7 mouse cellular contexts compared by ENCODE assay signal in genomic region chr14:20480195-20480579, GRCm38 (mm10). TPM values are rescaled to one million over a fixed set of nuclear protein-coding genes. Genes with fewer than 3 reads are reported as not detected.
DNase-seq lines count a peak whose midpoint lies in the region; ATAC-seq and TF ChIP-seq lines count a peak whose summit lies in the region.

No protein-coding gene starts in this region.

- peak overlapping the region; percentile 63; the same call in 1 of the 2 replicates for H3K9ac ChIP-seq in neural tube, embryonic 11.5 days (ENCODE audit: low read length)
- peak overlapping the region; percentile 57 for H3K9ac ChIP-seq in forebrain, embryonic 11.5 days (ENCODE audit: low read length)
- no peak overlapping the region for H3K9ac ChIP-seq in limb, embryonic 15.5 days
- peak overlapping the region; percentile 78 for H3K9ac ChIP-seq in stomach, postnatal 0 days (ENCODE audit: low read length)

- no peaks in the 10 kb centered on the region for H3K9me3 ChIP-seq in neural tube, embryonic 11.5 days (ENCODE audit: control insufficient read depth, low read length)
- no peaks in the 10 kb centered on the region for H3K9me3 ChIP-seq in forebrain, embryonic 11.5 days (ENCODE audit: control insufficient read depth, low read length)
- no peaks in the 10 kb centered on the region for H3K9me3 ChIP-seq in limb, embryonic 15.5 days
- H3K9me3 ChIP-seq in stomach, postnatal 0 days (ENCODE audit: control insufficient read depth, low read length) = no peaks in the 10 kb centered on the region

- H3K4me3 ChIP-seq in neural tube, embryonic 11.5 days (ENCODE audit: low read depth, low read length) = peak overlapping the region; percentile 62
- H3K4me3 ChIP-seq in forebrain, embryonic 11.5 days (ENCODE audit: low read depth, low read length) = peak overlapping the region; percentile 63
- peak overlapping the region; percentile 77 for H3K4me3 ChIP-seq in limb, embryonic 15.5 days
- H3K4me3 ChIP-seq in stomach, postnatal 0 days (ENCODE audit: low read depth, low read length) = peak overlapping the region; percentile 72

- peak overlapping the region; percentile 88 for H3K4me2 ChIP-seq in neural tube, embryonic 11.5 days (ENCODE audit: low read depth)
- peak overlapping the region; percentile 87 for H3K4me2 ChIP-seq in forebrain, embryonic 11.5 days (ENCODE audit: low read depth, low read length, severe bottlenecking)
- peak overlapping the region; percentile 60 for H3K4me2 ChIP-seq in limb, embryonic 15.5 days
- peak overlapping the region; percentile 78 for H3K4me2 ChIP-seq in stomach, postnatal 0 days (replicated peaks; ENCODE audit: low read depth)

- no peak overlapping the region for H3K27ac ChIP-seq in neural tube, embryonic 11.5 days (ENCODE audit: low read depth, low read length)
- no peak overlapping the region for H3K27ac ChIP-seq in forebrain, embryonic 11.5 days (ENCODE audit: low read depth, low read length)
- peak overlapping the region; percentile 77; the same call in 1 of the 2 replicates for H3K27ac ChIP-seq in limb, embryonic 15.5 days
- peak overlapping the region; percentile 97; the same call in 1 of the 2 replicates for H3K27ac ChIP-seq in stomach, postnatal 0 days (replicated peaks)

- H3K36me3 ChIP-seq in neural tube, embryonic 11.5 days (ENCODE audit: control insufficient read depth, insufficient read depth, low read length) = peaks cover 5% of the 10 kb centered on the region; the same call in 1 of the 2 replicates
- H3K36me3 ChIP-seq in forebrain, embryonic 11.5 days (ENCODE audit: control insufficient read depth, insufficient read depth, low read length) = no peaks in the 10 kb centered on the region; the same call in 1 of the 2 replicates
- peaks cover 15% of the 10 kb centered on the region for H3K36me3 ChIP-seq in limb, embryonic 15.5 days
- H3K36me3 ChIP-seq in stomach, postnatal 0 days (ENCODE audit: control insufficient read depth, insufficient read depth, low read length) = no peaks in the 10 kb centered on the region

- no peaks in the 10 kb centered on the region for H3K4me1 ChIP-seq in neural tube, embryonic 11.5 days (ENCODE audit: control insufficient read depth, insufficient read depth, low read length)
- 0 out of 2 replicates have a peak, but pooled peaks cover 2% of the 10 kb centered on the region for H3K4me1 ChIP-seq in forebrain, embryonic 11.5 days (replicated peaks; ENCODE audit: control insufficient read depth, insufficient read depth, low read length)
- H3K4me1 ChIP-seq in limb, embryonic 15.5 days = peaks cover 9% of the 10 kb centered on the region
- H3K4me1 ChIP-seq in stomach, postnatal 0 days (replicated peaks; ENCODE audit: control insufficient read depth, insufficient read depth) = 0 out of 2 replicates have a peak, but pooled peaks cover 2% of the 10 kb centered on the region

- no peak for TF ChIP-seq CTCF in stomach, postnatal 0 days (IDR thresholded peaks at IDR 0.05; ENCODE audit: low read depth)

- 49% methylated on average over 1 of the region's 1 CpGs for WGBS in neural tube, embryonic 11.5 days
- WGBS in forebrain, embryonic 11.5 days = 64% methylated on average over 1 of the region's 1 CpGs
- WGBS in limb, embryonic 15.5 days = 71% methylated on average over 1 of the region's 1 CpGs
- 62% methylated on average over 1 of the region's 1 CpGs for WGBS in stomach, postnatal 0 days

- ATAC-seq in neural tube, embryonic 11.5 days (ENCODE audit: insufficient read depth, low FRiP score, low TSS enrichment) = no peak
- ATAC-seq in forebrain, embryonic 11.5 days (replicated peaks; ENCODE audit: low FRiP score) = no peak
- no peak for ATAC-seq in limb, embryonic 15.5 days (ENCODE audit: insufficient number of reproducible peaks, low FRiP score, low TSS enrichment, low read depth)
- ATAC-seq in stomach, postnatal 0 days (ENCODE audit: low FRiP score, low TSS enrichment) = no peak

- no peaks in the 10 kb centered on the region for H3K27me3 ChIP-seq in neural tube, embryonic 11.5 days (ENCODE audit: control insufficient read depth, insufficient read depth, low read length)
- H3K27me3 ChIP-seq in forebrain, embryonic 11.5 days (ENCODE audit: control insufficient read depth, insufficient read depth, low read length) = no peaks in the 10 kb centered on the region; the same call in 1 of the 2 replicates
- no peaks in the 10 kb centered on the region for H3K27me3 ChIP-seq in limb, embryonic 15.5 days
- H3K27me3 ChIP-seq in stomach, postnatal 0 days (ENCODE audit: control insufficient read depth, insufficient read depth, low read length) = no peaks in the 10 kb centered on the region

- DNase-seq in neural tube, embryonic 11.5 days (ENCODE audit: low spot score) = no peak
- no peak for DNase-seq in neural tube, embryonic 10.5 days (ENCODE audit: extremely low spot score, low spot score)
- no peak for DNase-seq in forebrain, embryonic 11.5 days (ENCODE audit: low spot score)
- no peak for DNase-seq in stomach, postnatal 0 days (ENCODE audit: low spot score)
- DNase-seq in cerebellum, adult 9-11 months = no peak
- no peak for DNase-seq in adrenal gland, adult 2 months

- TF ChIP-seq EP300 in stomach, postnatal 0 days (optimal IDR thresholded peaks at IDR 0.05) = no peak

RNA-seq across cellular contexts. Expression of gene Anxa7, which starts 0.3 kb away (rescaled TPM):
- 14.7 and 17.2 TPM in 2 replicates for polyA plus RNA-seq in neural tube, embryonic 11.5 days (2014; fragmentation: Nextera tagmentation; extraction: Ambion mirVana)
- 12.8 and 14.6 TPM in 2 replicates for polyA plus RNA-seq in forebrain, embryonic 11.5 days (2014; fragmentation: Nextera tagmentation; extraction: Ambion mirVana)
- 59.7 and 62.9 TPM in 2 replicates for polyA plus RNA-seq in limb, embryonic 15.5 days (2015; fragmentation: Nextera tagmentation; extraction: Ambion mirVana)
- polyA plus RNA-seq in stomach, postnatal 0 days (2015; fragmentation: Nextera tagmentation; extraction: Ambion mirVana) = 82.4 and 86.3 TPM in 2 replicates
- 100 to 1,000 TPM; 109 to 121 TPM for total RNA-seq in adrenal gland, adult 2 months (2021)
- 133 and 139 TPM in 2 replicates for polyA plus RNA-seq in adrenal gland, adult 2 months (2012; rRNA removed)

RNA-seq across cellular contexts. Expression of gene Mss51, which starts 16.5 kb away (rescaled TPM):
- 0.81 and 0.98 TPM in 2 replicates for polyA plus RNA-seq in neural tube, embryonic 11.5 days (2014; fragmentation: Nextera tagmentation; extraction: Ambion mirVana)
- 1.1 and 1.4 TPM in 2 replicates for polyA plus RNA-seq in forebrain, embryonic 11.5 days (2014; fragmentation: Nextera tagmentation; extraction: Ambion mirVana)
- polyA plus RNA-seq in limb, embryonic 15.5 days (2015; fragmentation: Nextera tagmentation; extraction: Ambion mirVana) = 2.2 and 2.4 TPM in 2 replicates
- 0.18 and 0.38 TPM in 2 replicates for polyA plus RNA-seq in stomach, postnatal 0 days (2015; fragmentation: Nextera tagmentation; extraction: Ambion mirVana)
- under 1 TPM; 0.21 to 0.61 TPM for total RNA-seq in adrenal gland, adult 2 months (2021)
- 0.07 and 0.10 TPM in 2 replicates for polyA plus RNA-seq in adrenal gland, adult 2 months (2012; rRNA removed)

RNA-seq across cellular contexts. Expression of gene Cfap70, which starts 28.2 kb away (rescaled TPM):
- polyA plus RNA-seq in neural tube, embryonic 11.5 days (2014; fragmentation: Nextera tagmentation; extraction: Ambion mirVana) = 0.24 and 0.53 TPM in 2 replicates
- 0.24 and 0.64 TPM in 2 replicates for polyA plus RNA-seq in forebrain, embryonic 11.5 days (2014; fragmentation: Nextera tagmentation; extraction: Ambion mirVana)
- polyA plus RNA-seq in limb, embryonic 15.5 days (2015; fragmentation: Nextera tagmentation; extraction: Ambion mirVana) = 0.35 and 0.51 TPM in 2 replicates
- 0.16 and 0.25 TPM in 2 replicates for polyA plus RNA-seq in stomach, postnatal 0 days (2015; fragmentation: Nextera tagmentation; extraction: Ambion mirVana)
- total RNA-seq in adrenal gland, adult 2 months (2021) = 1 to 10 TPM; 1.1 to 2.9 TPM
- 0.06 and 0.12 TPM in 2 replicates for polyA plus RNA-seq in adrenal gland, adult 2 months (2012; rRNA removed)

Comparison
In these comparisons a context has a peak if more than half of its experiments do, and no peak if none do; other contexts are left out.
1. H3K27ac ChIP-seq: peak in limb, embryonic 15.5 days (single experiment) and stomach, postnatal 0 days (single experiment); none in neural tube, embryonic 11.5 days (single experiment) and forebrain, embryonic 11.5 days (single experiment).
2. Peak in every context shown above with its lines, with median percentiles within 50 percentile points of each other: H3K4me2 ChIP-seq and H3K4me3 ChIP-seq.